Mouse (Mus musculus) forebrain, embryonic 15.5 days (tissue): ENCODE data around the gene Gm43638. TPM values are rescaled to one million over a fixed set of nuclear protein-coding genes. Genes with fewer than 3 reads are reported as not detected.
"Not testable (repeated sequence)": the region's sequence is repeated elsewhere in the genome, so short reads cannot be mapped to it uniquely, and the experiment has no call there.

ENCODE experiments used
- ATAC-seq: fragments of 200-750 bp; cut with Nextera tagmentation; replicated peaks from 2 replicates; pipeline ENCODE4 v1.8.0; 2017; ENCODE audit warnings: mild to moderate bottlenecking, moderate TSS enrichment, moderate library complexity
- H3K27ac ChIP-seq: fragments of 300-500 bp; sonication (generic); replicated peaks from 2 replicates; pipeline ENCODE4 v1.5.1; 2015; ENCODE audit warnings: mild to moderate bottlenecking, inconsistent platforms
- H3K27me3 ChIP-seq: fragments of 300-500 bp; sonication (generic); 2 replicates; pipeline ENCODE4 v1.6.1; 2015; ENCODE audit warnings: inconsistent platforms
- H3K36me3 ChIP-seq: fragments of 300-500 bp; sonication (generic); 2 replicates; pipeline ENCODE4 v1.6.1; 2015; ENCODE audit warnings: mild to moderate bottlenecking, inconsistent platforms
- H3K4me1 ChIP-seq: fragments of 300-500 bp; sonication (generic); 2 replicates; pipeline ENCODE4 v1.6.1; 2015; ENCODE audit warnings: inconsistent platforms
- H3K4me2 ChIP-seq: fragments of 300-500 bp; sonication (generic); replicated peaks from 2 replicates; pipeline ENCODE4 v1.6.1; 2015; ENCODE audit warnings: mild to moderate bottlenecking, inconsistent platforms
- H3K4me3 ChIP-seq: fragments of 300-500 bp; sonication (generic); 2 replicates; pipeline ENCODE4 v1.5.1; 2015; ENCODE audit warnings: mild to moderate bottlenecking, inconsistent platforms
- H3K9ac ChIP-seq: fragments of 300-500 bp; sonication (generic); replicated peaks from 2 replicates; pipeline ENCODE4 v1.6.1; 2015; ENCODE audit warnings: mild to moderate bottlenecking, inconsistent platforms
- H3K9me3 ChIP-seq: fragments of 300-500 bp; sonication (generic); 2 replicates; pipeline ENCODE4 v1.6.1; 2016; ENCODE audit warnings: inconsistent platforms
- WGBS: fragments of 180-500 bp; shearing (Covaris S2); methylation state at CpG from one replicate; pipeline ENCODE4 v1.1.7; 2015; ENCODE audit warnings: mixed read lengths; 5-methylcytosine and 5-hydroxymethylcytosine counted together
- polyA plus RNA-seq: library from polyadenylated mRNA; unstranded; fragments of >200 nt; fragmentation: Nextera tagmentation; extraction: Ambion mirVana; gene quantifications from 2 replicates; pipeline ENCODE4 v1.2.1, GENCODE M21; 2015

Gm43638 gene
- not detected in 2 replicates for polyA plus RNA-seq

GRCm38 (mm10) chr5:87486706-87487105 is at the start of gene Gm43638:
Gm43638 (minus strand) TSS chr5:87486806.
- 93% methylated on average over 1 of the region's 1 CpGs for WGBS

GRCm38 (mm10) chr5:87535994-87536644 is 49.5 kb upstream of the Gm43638 start:
- no peak overlapping the region for H3K9ac ChIP-seq
- H3K4me1 ChIP-seq: no peaks in the 10 kb centered on the region
- H3K27ac ChIP-seq: no peak overlapping the region
- no peak overlapping the region for H3K4me2 ChIP-seq
- no peaks in the 10 kb centered on the region for H3K9me3 ChIP-seq
- H3K4me3 ChIP-seq: no peak overlapping the region
- WGBS: 48% methylated on average over 4 of the region's 4 CpGs
- ATAC-seq: no peak
- no peaks in the 10 kb centered on the region for H3K36me3 ChIP-seq
- no peaks in the 10 kb centered on the region for H3K27me3 ChIP-seq

More at GRCm38 (mm10) chr5:87486706-87487105, at the start of gene Gm43638:
- H3K9ac ChIP-seq, ATAC-seq, H3K4me1 ChIP-seq, H3K4me2 ChIP-seq, H3K27me3 ChIP-seq, H3K27ac ChIP-seq, H3K9me3 ChIP-seq, H3K36me3 ChIP-seq, H3K4me3 ChIP-seq: not testable (repeated sequence)

- Histone ChIP-seq H3K27me3 (no peaks in the 10 kb centered on the region), H3K9ac (no peak overlapping the region), H3K4me1 (no peaks in the 10 kb centered on the region), H3K4me2 (no peak overlapping the region), H3K27ac (no peak overlapping the region), H3K9me3 (no peaks in the 10 kb centered on the region), H3K36me3 (no peaks in the 10 kb centered on the region), H3K4me3 (no peak overlapping the region)
- no peak for ATAC-seq
- WGBS: 73% methylated on average over 2 of the region's 2 CpGs
These were observed 45.7 kb upstream of the Gm43638 start for GRCm38 (mm10) chr5:87532288-87532687.

GRCm38 (mm10) chr5:87523561-87523960 is 37.0 kb upstream of the Gm43638 start:
- not testable (repeated sequence) for H3K9ac ChIP-seq, H3K4me3 ChIP-seq, H3K4me1 ChIP-seq, H3K27ac ChIP-seq, H3K4me2 ChIP-seq, H3K27me3 ChIP-seq, H3K9me3 ChIP-seq, ATAC-seq, H3K36me3 ChIP-seq
- 93% methylated on average over 2 of the region's 2 CpGs for WGBS

- no peaks in the 10 kb centered on the region for H3K27me3 ChIP-seq
- WGBS: 35% methylated on average over 4 of the region's 4 CpGs
- H3K27ac ChIP-seq: no peak overlapping the region
- H3K36me3 ChIP-seq: no peaks in the 10 kb centered on the region
- no peak overlapping the region for H3K4me3 ChIP-seq
- H3K9me3 ChIP-seq: no peaks in the 10 kb centered on the region
- H3K9ac ChIP-seq: no peak overlapping the region
- no peak for ATAC-seq
- no peaks in the 10 kb centered on the region for H3K4me1 ChIP-seq
- no peak overlapping the region for H3K4me2 ChIP-seq
These were observed 19.3 kb upstream of the Gm43638 start for GRCm38 (mm10) chr5:87505776-87506458.

GRCm38 (mm10) chr5:87502687-87503086 is 16.1 kb upstream of the Gm43638 start:
- Histone ChIP-seq H3K9ac (no peak overlapping the region), H3K27ac (no peak overlapping the region), H3K4me2 (no peak overlapping the region), H3K9me3 (no peaks in the 10 kb centered on the region), H3K4me3 (no peak overlapping the region), H3K4me1 (no peaks in the 10 kb centered on the region), H3K36me3 (no peaks in the 10 kb centered on the region), H3K27me3 (no peaks in the 10 kb centered on the region)
- WGBS: 31% methylated on average over 1 of the region's 1 CpGs
- ATAC-seq: no peak

GRCm38 (mm10) chr5:87499341-87499740 is 12.7 kb upstream of the Gm43638 start:
- Histone ChIP-seq H3K4me1 (no peaks in the 10 kb centered on the region), H3K27me3 (no peaks in the 10 kb centered on the region), H3K9me3 (no peaks in the 10 kb centered on the region), H3K36me3 (no peaks in the 10 kb centered on the region), H3K4me2 (no peak overlapping the region), H3K9ac (no peak overlapping the region), H3K27ac (no peak overlapping the region), H3K4me3 (no peak overlapping the region)
- ATAC-seq: no peak

- no peak for ATAC-seq
These were observed 12.3 kb upstream of the Gm43638 start for GRCm38 (mm10) chr5:87498936-87499335.

GRCm38 (mm10) chr5:87490771-87491170 is 4.2 kb upstream of the Gm43638 start, which contains the start of gene Ugt2a1:
Ugt2a1 (minus strand) TSS chr5:87490871.
- ATAC-seq: no peak
- no peak within 1 kb of the TSS for H3K27ac ChIP-seq
- no peak within 1 kb of the TSS for H3K4me2 ChIP-seq
- no peaks in the 10 kb centered on the region for H3K36me3 ChIP-seq
- 93% methylated on average over 1 of the region's 1 CpGs for WGBS
- H3K4me3 ChIP-seq: no peak within 1 kb of the TSS
- H3K4me1 ChIP-seq: no peaks in the 10 kb centered on the region
- no peaks in the 10 kb centered on the region for H3K9me3 ChIP-seq
- H3K9ac ChIP-seq: no peak within 1 kb of the TSS
- no peaks in the 10 kb centered on the region for H3K27me3 ChIP-seq

More at GRCm38 (mm10) chr5:87498936-87499335, 12.3 kb upstream of the Gm43638 start:
- Histone ChIP-seq H3K27me3 (no peaks in the 10 kb centered on the region), H3K4me2 (no peak overlapping the region), H3K36me3 (no peaks in the 10 kb centered on the region), H3K9me3 (no peaks in the 10 kb centered on the region), H3K27ac (no peak overlapping the region), H3K9ac (no peak overlapping the region), H3K4me1 (no peaks in the 10 kb centered on the region), H3K4me3 (no peak overlapping the region)

- 77% methylated on average over 5 of the region's 5 CpGs for WGBS
These were observed 4.4 kb downstream of the Gm43638 start, which contains the start of gene Ugt2a2 for GRCm38 (mm10) chr5:87482160-87482559. Ugt2a2 (minus strand) TSS chr5:87482260.

GRCm38 (mm10) chr5:87458810-87459209 is 27.8 kb downstream of the Gm43638 start:
- Histone ChIP-seq H3K27me3 (no peaks in the 10 kb centered on the region), H3K4me2 (no peak overlapping the region), H3K9ac (no peak overlapping the region), H3K4me3 (no peak overlapping the region), H3K4me1 (no peaks in the 10 kb centered on the region), H3K9me3 (no peaks in the 10 kb centered on the region), H3K36me3 (no peaks in the 10 kb centered on the region), H3K27ac (no peak overlapping the region)
- WGBS: 5% methylated on average over 1 of the region's 1 CpGs
- no peak for ATAC-seq

More at GRCm38 (mm10) chr5:87482160-87482559, 4.4 kb downstream of the Gm43638 start, which contains the start of gene Ugt2a2:
- H3K4me3 ChIP-seq: no peak within 1 kb of the TSS
- H3K36me3 ChIP-seq: no peaks in the 10 kb centered on the region
- no peaks in the 10 kb centered on the region for H3K27me3 ChIP-seq
- no peak within 1 kb of the TSS for H3K27ac ChIP-seq
- no peaks in the 10 kb centered on the region for H3K4me1 ChIP-seq
- no peak within 1 kb of the TSS for H3K9ac ChIP-seq
- H3K9me3 ChIP-seq: no peaks in the 10 kb centered on the region
- no peak for ATAC-seq
- H3K4me2 ChIP-seq: no peak within 1 kb of the TSS

- no peaks in the 10 kb centered on the region for H3K9me3 ChIP-seq
- no peak for ATAC-seq
- H3K27me3 ChIP-seq: no peaks in the 10 kb centered on the region
- H3K27ac ChIP-seq: no peak overlapping the region
- H3K4me1 ChIP-seq: no peaks in the 10 kb centered on the region
- H3K4me2 ChIP-seq: no peak overlapping the region
- no peak overlapping the region for H3K4me3 ChIP-seq
- H3K36me3 ChIP-seq: no peaks in the 10 kb centered on the region
- no peak overlapping the region for H3K9ac ChIP-seq
These were observed 28.9 kb downstream of the Gm43638 start for GRCm38 (mm10) chr5:87457701-87458100.
